Mouse (Mus musculus) adrenal gland (tissue): ENCODE results near the gene Ccdc80.

Experiments used
- intact Hi-C: fragments of 180-260 bp; cut with DNase I; formaldehyde crosslinking; loops from one replicate; pipeline ENCODE4 v1.15.1; 2025

Gene Ccdc80

DNA sequence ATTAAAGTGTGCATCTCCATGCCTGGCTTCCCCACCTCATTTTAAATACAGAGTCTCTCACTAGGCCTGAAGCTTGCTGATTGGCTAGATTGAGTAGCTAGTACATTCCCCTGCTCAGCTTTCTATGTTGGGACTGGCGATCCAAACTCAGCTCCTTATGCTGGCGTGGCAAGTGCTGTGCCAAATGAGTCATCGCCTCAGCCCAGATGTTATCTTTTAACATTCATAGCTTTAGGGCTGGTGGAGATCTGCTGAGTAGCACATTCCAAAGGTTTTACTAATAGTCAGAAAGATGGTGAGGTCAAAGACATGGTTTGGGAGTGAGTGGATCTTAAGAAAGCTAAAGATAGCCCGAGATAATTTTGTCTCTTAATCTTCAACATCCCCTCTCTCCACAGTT lies 17.3 kb downstream of the Ccdc80 start:
- intact Hi-C loops, result no loop called here

- intact Hi-C loops, result no loop called here
Observed at GRCm38 (mm10) chr16:45117200-45117599, 24.0 kb downstream of the Ccdc80 start.

- intact Hi-C loops, result no loop called here
Observed at GRCm38 (mm10) chr16:45118760-45119159, 25.6 kb downstream of the Ccdc80 start.

DNA sequence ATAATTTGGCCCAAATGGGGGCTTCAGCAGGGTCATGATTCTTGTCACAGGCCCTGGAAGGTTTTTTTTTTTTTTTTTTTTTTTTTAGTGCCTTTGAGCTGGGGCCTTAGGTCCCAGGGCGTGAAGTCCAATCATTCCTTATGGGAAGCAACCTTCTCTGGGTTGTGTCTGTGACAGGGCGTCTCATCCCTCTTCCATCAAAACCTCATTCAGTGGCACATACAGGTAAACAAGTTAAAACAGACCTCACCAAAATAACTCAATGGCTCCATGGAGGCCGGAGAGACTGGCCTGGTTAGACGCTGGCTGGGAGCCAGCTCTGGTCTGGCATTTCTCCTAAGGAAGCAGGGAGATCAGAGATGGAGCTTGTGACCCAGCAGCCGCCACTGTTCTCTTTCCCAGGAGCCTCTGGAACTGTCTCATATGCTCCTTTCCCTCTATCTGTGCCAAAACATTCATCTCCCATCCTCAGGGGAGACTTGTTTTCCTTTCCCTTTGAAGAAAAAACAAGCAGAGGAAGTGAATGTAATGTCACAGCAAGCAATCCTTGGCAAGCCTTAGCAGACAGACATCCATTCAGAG lies 27.7 kb downstream of the Ccdc80 start:
- intact Hi-C loops, result loop anchor here (10.0 kb wide), 1 partner anchor 356 kb away; the partner anchor contains the start of gene Cd200r1

- intact Hi-C loops, result loop anchor here (10.0 kb wide), 1 partner anchor 358 kb away; the partner anchor contains the start of gene Cd200r1
Observed at GRCm38 (mm10) chr16:45122571-45122970, 29.4 kb downstream of the Ccdc80 start.

GRCm38 (mm10) chr16:45124230-45125203 lies 31.3 kb downstream of the Ccdc80 start:
- intact Hi-C loops, result loop anchor here (10.0 kb wide), 1 partner anchor 360 kb away; the partner anchor contains the start of gene Cd200r1

GRCm38 (mm10) chr16:45127936-45128710 lies 34.9 kb downstream of the Ccdc80 start:
- intact Hi-C loops, result loop anchor here (10.0 kb wide), 1 partner anchor 363 kb away; the partner anchor contains the start of gene Cd200r1

DNA sequence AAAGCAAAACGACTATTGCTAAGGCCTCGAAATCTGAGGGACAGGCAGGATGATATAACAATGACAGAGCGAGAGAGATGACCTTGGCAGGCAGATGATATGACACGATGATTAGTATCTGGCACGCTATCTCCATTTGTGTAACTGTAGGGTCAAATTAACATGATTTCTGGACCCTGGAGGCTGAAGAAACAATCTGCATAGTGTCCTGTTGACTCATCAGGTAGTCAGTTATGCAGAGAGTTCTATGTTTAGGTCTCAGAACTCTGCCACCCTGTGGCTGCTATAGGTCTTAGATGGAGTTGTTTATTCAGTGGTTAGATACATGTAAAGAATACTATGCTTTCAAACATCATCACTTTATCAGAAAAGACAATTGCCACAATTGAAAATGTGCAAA lies 48.5 kb downstream of the Ccdc80 start:
- intact Hi-C loops, result no loop called here

DNA sequence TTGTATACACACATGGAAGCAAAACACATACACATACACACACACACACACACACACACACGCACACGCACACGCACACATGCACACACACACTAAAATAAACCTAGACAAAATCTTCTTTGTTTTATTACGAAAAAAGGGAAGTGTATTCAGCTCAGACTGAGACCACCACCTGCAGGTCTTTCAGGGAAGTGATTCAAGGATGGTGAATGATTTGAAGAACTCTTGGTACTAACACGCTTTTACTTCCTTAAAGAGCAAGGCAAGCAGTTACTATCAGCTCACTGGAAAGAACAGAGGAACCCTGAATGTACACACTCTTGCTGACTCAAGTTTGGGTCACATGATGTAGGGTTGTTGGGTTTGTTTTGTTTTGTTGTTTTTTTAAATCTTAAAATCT lies 49.4 kb downstream of the Ccdc80 start:
- intact Hi-C loops, result no loop called here

- intact Hi-C loops, result no loop called here
Observed at GRCm38 (mm10) chr16:45145119-45145518, 51.9 kb downstream of the Ccdc80 start.

- intact Hi-C loops, result no loop called here
Observed at GRCm38 (mm10) chr16:45148488-45149082, 55.4 kb downstream of the Ccdc80 start.

- intact Hi-C loops, result no loop called here
Observed at GRCm38 (mm10) chr16:45154741-45155250, 61.6 kb downstream of the Ccdc80 start.

- intact Hi-C loops, result no loop called here
Observed at GRCm38 (mm10) chr16:45158136-45158521, 64.9 kb downstream of the Ccdc80 start.

DNA sequence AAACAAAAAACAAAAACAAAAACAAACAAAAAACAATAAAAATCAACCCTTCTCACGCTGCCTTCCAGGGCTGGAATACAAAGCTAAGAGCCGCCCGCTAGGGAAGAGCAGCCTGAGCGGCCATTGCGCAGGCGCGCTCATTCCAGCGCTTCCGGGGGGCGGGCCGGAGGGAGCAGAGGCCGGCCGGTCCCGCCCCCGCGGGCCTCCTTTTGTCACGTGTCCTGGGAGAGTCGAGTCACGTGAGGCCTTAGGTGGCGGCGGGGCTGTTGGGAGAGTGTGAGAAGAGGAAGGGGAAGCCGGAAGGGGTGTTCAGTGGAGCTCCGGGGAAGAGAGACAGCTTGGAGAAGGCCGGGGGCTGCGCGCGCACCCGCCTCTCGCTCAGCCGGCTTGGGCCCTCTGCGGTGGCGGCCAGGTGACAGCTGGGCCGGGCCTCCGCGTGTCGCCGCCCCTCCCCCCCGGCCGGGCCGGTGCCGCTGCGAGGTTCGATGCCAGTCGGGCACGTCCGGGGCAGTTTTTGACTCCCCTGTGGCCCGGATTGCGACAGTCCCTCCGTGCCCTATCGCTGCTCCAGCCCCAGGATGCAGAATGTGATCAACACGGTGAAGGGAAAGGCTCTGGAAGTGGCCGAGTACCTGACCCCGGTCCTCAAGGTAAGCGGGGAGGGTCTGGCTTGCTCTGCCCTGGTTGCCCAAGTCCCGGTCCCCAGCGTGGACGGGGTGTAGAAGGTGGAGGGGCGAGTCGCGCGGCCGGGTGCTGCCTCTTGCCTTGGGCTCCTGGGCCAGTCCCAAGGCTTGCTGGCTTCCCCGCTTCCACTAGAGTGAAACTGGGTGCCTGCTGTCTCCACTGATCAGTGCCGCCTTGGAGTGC lies 65.6 kb downstream of the Ccdc80 start, which contains the start of the genes Slc35a5 and Atg3:
Gene Slc35a5 (minus strand): TSS at position 185 of the 867 bp plus-strand sequence.
Gene Atg3 (plus strand): TSS at position 264 of the 867 bp plus-strand sequence.
- intact Hi-C loops, result no loop called here

DNA sequence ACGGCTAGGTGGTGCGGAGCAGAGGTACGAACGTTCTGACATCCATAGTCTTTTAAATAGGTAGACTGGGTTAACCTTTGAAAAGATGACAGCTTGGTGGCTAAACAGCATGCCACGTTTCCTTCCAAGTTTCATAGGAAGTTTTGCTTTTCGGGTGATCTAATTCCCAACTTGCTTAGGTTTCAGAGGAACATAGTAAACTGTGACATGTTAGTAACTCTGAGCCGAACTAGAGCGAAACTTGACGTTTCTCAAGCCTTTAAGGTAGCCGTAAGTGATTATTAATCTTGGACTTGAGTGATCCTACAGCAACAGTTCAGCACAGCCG lies 66.2 kb downstream of the Ccdc80 start:
- intact Hi-C loops, result no loop called here
